Mouse (Mus musculus) C2C12 (cell line): ENCODE data around the gene Gm10220.

Experiments
- CEBPB ChIP-seq: IDR thresholded peaks from one replicate; pipeline ENCODE4 v1.6.1; 2011; ENCODE audit warnings: low read depth, mild to moderate bottlenecking, control low read depth, moderate library complexity
- CTCF ChIP-seq: IDR thresholded peaks from one replicate; pipeline ENCODE4 v1.5.1; 2011; ENCODE audit not compliant: control insufficient read depth, insufficient read depth, insufficient read length
- MYOD1 ChIP-seq: IDR thresholded peaks from one replicate; pipeline ENCODE4 v1.6.1; 2011; ENCODE audit warnings: low read depth; ENCODE audit not compliant: control insufficient read depth, insufficient read length

GRCm38 (mm10) chr5:26070716-26071115 lies 50.5 kb downstream of the Gm10220 start:
- TF ChIP-seq CTCF = no peak
- no peak for TF ChIP-seq MYOD1
- no peak for TF ChIP-seq CEBPB
